Mouse (Mus musculus) heart, adult 8-10 months (tissue): ENCODE results near the gene Siah2. TPM values are rescaled to one million over a fixed set of nuclear protein-coding genes. Genes with fewer than 3 reads are reported as not detected.

Experiments
- DNase-seq: peaks from one replicate; pipeline ENCODE4 v3.0.0; 2022; ENCODE audit warnings: low spot score
- total RNA-seq, 4 experiments: library from RNA; stranded (reverse); gene quantifications; 2 replicates each; pipeline ENCODE4 v1.2.4; 2022

The Siah2 gene
- total RNA-seq, 4 experiments from 2014 or later: 5.3 to 10.6 (median 7.6) TPM

DNA sequence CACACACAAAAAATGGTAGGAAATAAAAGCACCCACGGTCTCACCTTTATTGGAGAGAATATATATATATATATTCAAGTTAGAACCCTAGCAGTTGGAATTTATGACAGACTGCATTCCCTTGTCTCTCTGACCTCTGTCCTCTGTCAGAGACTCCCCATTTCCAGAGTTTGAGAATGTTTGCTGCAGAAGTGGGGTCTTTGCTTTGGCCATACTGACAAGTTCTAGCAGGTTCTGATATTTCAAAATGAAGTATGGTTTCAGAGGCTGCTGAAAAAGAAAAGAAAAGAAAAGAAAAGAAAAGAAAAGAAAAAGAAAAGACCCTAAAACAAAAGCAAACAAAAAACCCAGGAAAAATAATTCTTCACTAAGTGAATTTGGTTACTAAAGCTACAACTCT is 2.8 kb upstream of the Siah2 start:
- DNase-seq: no peak

DNA sequence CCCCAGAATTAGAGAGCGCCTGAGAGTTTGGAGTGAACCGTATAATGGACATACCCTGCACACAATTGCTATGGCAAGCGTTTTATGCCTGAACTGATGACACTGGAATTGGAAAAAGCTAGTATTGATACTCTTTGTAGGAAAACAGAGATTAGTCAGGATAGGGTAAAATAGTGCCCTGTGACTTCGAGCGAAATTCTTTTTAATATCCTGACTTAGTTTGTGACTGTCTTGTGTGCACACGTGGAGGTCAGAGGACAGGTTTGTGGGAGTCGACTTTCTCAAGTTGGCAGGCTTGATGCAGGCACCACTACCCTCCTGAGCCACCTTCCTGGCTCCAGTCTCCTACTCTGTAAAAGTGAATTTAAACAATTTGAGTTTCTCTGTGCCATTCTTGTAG is 1.1 kb upstream of the Siah2 start:
- DNase-seq: no peak

DNA sequence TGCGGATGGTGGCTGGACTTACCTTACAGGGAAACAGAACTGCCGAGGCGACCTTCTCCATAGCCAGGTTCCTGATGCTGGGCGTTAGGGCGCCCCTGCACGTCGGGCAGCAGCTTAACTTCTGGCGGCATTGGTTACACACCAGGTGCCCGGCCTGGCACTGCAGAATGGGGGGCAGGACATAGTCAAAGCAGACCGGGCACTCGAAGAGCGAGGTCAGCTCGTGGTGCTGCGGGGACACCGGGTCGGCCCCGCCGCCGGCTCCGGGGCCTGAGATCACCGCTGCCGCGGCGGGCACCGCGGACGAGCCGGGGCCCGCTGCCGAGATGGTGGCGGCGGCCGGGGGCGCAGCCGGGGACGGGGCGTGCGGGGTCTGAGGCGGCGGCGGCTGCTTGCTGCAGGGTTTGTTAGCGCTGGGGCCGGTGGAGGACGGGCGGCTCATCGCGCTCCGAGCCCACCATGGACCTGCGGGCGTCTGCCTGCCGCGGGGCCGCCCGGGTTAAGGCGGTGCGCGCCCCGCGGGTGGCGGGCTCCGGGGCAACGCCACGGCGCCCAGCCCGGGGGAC is 743 bp downstream of the Siah2 start:
- peak; percentile 39 for DNase-seq

DNA sequence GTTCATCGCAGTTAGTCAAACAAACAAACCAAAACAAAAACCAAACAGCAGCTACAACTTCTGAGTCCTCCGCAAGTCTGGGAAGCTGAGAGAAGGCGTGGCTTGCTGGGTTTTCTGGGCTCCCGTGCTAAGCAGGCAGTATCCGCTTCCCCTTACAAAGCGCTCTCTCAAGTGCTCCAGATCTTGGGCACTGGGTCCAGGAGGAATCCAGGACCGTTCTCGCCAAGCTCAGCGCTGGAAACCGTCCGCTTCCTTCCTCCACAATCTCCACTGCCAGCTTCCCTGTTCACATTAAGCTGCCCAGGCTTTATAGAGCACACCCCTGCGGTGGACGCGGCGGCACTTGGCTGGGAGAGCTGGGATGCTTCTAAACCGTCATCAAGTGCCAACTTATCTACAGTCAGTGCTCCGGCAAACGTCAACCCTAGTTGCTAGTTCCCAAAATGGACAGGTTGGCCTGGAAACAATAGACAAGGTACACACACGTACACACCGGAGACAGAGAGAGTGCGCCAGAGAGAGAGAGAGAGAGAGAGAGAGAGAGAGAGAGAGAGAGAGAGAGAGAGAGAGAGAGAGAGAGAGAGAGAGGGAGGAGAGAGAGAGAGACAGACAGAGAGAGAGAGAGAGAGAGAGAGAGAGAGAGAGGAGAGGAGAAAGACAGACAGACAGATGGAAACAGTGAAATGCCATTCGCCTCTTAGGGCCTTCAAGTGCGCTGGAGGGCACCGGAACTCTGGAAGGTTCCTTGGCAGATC is 1.4 kb downstream of the Siah2 start:
- DNase-seq: peak; percentile 67

DNA sequence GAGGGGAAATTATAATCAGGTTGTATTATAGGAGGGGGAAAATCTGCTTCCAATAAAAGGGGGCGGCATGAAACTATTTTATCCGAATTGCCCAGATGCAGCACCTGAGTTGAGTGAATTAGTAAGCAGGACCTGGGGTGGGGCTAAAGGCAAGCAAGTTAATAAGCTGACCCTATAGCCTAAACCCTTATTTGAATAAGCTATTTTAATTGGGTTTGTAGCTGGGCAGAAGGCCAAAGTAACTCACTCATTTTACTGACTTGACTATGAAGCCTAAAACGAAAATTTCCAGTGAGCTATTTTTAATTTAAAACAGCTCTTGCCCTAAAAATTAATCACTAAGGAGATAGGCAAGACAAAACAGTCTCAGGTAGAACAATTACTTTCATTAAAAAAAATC is 2.5 kb downstream of the Siah2 start:
- DNase-seq: no peak

DNA sequence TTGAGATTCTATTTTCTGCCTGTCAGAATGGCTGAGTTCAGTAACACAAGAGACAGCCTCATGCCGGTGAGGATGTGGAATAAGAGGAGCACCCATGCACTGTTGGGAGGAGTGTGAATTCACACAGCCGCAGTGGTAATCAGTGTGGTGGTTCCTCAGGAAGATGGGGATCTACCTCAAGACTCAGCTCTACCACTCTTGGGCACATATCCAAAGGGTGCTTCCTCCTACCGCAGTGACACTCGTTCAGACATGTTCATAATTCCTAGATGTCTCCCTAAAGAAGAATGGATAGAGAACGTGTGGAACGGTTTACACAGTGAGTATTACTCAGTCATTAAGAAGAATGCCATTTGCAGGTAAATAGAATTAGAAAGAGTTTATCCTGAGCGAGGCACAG is 3.1 kb downstream of the Siah2 start:
- no peak for DNase-seq

DNA sequence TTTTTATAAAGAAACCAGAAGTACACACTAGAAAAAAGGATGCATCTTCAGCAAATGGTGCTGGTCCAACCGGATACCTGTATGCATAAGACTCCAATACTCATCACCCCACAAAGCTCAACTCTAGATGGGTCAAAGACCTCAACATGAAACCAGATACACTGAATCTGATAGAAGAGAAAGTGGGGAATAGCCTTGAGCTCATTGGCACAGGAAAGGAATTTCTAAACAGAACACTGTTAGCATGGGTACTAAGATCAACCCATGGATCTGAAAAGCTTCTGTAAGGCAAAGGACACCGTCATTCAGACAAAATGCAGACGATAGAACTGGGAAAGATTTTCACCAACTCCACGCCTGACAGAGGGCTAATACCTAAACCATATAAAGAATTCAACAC is 3.6 kb downstream of the Siah2 start:
- DNase-seq: no peak

DNA sequence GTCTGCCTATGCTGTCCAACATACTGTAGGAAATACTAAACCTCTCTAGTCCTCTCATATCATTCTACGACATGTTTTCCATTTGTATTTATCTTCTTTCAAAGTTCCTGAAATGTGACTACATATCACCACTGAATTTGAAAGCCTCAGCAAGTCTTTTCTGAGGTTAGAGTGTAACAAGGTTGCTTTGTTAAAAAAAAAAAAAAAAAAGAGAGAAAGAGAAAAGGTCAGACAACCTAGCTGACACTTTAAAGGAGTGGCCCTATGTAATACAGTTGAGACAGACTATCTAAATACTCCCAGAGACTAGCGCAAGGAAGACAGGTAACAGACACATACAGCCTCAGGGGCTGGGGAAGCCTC is 5.3 kb downstream of the Siah2 start:
- DNase-seq: no peak

DNA sequence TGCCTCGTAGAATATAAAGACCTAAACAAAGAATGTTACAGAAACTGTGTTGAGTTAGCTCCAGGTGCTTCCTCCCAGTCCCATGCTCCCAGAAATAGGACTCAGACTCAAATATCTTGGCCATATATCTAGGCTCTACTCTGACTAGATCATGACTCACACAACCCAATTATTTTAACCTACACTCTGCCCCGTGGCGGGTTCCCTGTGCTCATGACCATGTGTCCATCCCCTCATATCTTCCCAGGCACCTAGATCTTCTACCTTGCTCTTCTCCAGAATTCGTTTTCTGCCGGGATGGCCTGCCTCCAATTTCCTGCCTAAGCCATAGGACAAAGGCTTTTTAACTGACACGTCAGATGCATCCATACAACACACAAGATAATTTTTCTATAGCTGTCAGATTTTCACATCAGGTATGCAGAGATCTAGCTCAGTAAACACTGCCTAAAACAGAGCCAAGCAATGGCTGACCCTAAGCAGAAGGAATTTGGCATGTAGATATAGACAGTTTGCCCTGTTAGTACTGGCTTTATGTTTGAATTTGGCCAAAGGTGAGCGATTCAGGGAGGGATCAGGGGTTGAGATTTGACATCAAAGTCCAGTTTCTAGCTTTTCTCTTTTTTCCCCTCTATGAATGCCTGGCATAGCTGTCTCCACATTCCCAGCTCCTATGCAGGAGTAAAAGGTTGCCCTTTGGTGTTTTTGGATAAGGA is 5.8 kb downstream of the Siah2 start:
- no peak for DNase-seq

DNA sequence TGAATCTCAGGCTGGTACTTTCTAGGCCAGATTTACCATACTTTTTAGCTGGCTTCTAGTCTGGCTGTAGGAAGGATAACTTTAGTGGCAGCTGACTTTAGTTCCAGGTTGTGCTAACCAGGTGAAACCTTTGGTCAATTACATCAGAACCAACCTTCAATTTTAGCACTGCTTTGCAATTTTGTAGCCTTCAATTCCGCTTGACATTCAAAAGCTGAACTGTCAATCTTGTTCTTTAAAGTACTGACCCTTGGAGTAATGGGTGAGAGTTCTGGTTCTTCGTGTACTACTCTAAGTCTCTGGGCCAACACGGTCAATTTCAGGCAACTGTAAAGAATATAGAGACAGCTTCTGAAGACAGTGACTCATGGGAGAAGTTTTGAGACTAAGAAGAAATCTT is 6.8 kb downstream of the Siah2 start:
- DNase-seq: no peak

DNA sequence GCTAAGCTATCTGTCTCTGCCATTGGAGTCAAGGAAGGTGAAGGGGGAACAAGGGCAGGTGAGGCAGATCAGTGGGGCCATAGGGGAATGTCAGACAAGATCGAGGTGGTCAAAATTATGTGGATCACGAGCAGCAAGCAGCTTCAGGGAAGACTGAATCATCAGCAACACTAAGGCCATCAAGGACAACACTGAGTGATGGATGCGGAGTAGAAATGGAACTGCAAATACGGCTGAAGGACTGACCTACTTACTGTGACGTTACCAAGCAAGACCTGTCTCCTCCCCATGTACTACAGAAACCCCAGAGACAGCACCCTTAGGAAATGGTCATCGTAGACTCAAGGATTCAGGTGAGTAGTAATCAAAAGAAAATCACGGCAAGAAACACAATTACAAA is 8.9 kb downstream of the Siah2 start:
- DNase-seq: no peak

DNA sequence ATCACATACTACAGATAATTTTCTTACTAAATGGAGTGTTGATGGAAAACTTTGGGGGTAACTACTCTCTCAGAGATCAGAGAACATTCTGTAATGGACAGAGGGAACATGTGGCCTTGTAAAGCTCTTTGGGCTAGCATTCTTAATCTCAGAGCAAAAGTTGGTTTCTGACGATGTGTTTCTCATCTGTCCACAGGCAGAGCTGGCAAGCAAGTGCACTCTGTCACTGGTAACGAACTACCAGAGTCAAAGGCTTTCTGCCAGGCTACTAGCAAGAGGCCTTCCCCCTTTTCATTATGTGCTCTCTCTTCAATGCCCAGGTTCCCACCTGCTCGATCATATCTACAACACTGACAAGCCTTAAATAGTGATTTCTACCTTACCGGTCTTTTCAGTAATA is 9.9 kb downstream of the Siah2 start:
- no peak for DNase-seq

DNA sequence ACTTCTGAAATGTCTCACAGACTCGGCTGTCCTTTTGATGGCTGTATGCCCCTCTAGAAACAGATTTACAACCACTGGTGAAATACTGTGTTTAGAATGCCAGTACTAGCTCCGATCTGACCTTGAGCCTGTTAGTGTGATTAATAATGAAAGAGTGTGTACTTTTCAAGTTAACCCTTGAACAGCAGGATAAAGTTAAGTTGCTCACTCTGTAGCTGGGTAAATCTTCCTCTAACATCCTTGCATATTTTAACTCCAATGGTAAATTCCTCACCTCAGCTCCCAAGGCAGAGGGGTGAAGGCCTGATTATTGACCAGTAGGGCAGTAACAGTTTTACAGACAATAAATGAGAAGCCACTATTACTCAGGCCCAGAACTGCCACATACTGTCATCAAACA is 10.4 kb downstream of the Siah2 start:
- DNase-seq: no peak

DNA sequence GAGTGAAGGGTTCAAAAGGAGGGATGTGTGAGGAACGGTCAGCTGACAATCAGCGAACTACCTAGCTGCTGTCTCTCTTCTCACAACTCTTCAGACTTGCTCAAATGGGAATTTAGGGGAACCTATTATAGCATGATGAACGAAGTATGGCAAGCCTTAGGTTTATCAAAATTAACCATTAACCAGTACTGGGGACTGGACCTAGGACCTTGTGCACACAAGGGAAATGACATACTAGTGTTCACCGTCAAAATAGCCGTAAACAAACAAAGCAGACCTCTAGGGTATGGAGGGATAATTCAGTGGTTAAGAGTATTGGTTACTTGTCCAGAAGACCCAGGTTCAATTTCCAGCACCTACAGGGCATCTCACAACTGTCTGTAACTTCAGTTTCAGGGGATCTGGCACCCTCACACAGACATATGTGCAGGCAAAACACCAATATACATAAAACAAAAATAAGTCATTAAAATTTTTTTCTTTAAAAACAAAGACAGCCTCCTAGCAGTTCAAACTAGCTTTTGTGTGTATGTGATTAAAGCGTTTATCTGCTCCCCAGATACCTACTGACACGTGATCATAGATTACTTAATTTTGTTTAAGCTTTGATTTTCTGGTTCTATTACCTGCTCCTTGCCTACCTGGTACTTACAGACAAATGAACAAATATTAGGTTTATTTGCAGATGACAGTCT is 11.1 kb downstream of the Siah2 start:
- DNase-seq: no peak

DNA sequence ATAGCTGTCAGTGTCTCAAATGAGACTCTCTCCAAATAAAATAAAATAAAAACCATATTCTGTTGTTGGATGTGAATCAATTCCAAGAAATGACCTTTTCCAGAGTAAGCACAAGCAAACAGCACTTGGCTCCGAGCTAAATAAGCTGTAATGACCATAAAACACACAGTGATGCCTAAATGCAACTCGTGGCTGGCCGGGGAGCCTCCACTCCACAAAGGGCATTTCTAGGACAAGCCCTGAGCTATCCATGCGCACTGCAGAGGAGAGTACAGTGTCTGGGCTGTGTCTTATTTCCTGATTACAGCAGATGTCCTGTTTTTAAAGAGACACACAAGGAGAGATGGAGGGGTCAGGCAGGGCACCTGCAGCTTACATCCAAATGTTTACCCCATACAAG is 12.2 kb downstream of the Siah2 start:
- no peak for DNase-seq

DNA sequence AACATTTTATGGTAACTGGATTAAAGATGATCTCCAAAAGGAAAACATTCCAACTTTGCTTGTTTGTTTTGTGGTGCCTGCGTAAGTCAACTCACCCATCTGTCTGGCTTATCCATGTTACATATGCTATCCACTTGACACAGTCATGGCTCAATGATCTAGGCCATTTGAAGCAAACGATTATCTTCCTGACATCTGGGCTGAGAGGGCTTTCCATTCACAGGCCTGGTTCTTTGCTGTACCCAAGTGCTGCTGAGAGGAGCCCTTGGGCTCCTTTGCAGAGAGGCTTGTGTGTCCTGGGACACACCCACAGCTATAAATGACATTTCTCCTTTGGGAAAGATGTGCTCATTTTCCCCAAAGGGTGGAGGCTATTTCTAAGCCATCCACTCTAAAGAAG is 13.3 kb downstream of the Siah2 start:
- DNase-seq: no peak

DNA sequence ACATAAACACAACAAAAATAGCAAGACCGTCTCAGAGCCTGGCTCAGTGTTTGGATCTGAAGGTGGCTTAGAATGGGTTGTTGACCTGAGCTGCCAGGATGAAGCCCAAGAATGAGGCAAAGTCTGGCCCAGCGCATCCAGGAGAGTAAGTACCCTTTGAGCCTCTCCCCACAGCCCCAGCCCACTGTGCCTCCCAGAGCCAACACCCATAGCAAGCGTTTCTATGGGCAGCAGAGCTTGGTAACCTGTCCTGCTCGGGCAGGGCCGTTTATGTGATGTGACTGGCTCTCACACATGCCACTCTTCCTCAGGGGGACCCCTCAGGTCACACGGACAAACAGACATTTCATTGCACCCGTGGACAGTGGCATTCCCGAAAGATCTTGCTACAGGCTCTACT is 13.8 kb downstream of the Siah2 start:
- no peak for DNase-seq

DNA sequence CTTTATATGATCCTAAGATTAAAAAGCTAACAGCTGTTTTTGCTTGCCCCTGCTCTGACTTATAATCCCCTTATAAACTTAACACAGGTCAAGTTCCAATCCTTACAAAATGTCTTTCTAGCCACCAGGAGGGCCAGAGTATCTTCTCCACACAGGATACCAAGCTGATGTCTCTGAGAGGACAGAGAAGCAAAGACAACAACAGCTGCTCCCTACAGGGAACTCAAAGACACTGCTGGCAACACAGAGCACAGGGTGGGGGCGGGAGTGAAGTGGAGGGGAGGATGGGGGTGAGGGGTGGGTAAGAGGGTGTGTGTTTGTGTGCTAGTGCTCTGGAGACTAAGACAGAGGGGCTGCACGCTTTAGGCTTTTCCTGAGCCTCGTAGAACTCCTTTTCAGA is 14.6 kb downstream of the Siah2 start:
- no peak for DNase-seq

DNA sequence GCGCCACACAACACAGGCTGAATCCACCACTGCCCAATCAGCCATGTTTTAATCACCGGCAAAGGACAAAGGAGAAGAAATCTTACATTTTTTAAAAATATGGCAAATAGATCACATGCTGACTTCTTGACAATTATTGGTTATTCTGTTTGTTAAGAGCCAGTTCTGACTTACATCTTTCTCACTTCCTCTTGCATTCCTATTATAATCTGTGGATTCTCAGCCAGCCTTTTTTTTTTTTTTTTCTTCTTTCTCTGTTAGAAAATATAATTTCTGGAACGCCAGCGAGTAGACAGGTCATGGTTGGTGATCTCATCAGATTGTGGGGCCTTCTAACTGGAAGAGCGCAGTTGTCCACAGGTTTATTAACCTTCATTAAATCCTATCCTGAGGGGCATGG is 18.9 kb downstream of the Siah2 start:
- no peak for DNase-seq

DNA sequence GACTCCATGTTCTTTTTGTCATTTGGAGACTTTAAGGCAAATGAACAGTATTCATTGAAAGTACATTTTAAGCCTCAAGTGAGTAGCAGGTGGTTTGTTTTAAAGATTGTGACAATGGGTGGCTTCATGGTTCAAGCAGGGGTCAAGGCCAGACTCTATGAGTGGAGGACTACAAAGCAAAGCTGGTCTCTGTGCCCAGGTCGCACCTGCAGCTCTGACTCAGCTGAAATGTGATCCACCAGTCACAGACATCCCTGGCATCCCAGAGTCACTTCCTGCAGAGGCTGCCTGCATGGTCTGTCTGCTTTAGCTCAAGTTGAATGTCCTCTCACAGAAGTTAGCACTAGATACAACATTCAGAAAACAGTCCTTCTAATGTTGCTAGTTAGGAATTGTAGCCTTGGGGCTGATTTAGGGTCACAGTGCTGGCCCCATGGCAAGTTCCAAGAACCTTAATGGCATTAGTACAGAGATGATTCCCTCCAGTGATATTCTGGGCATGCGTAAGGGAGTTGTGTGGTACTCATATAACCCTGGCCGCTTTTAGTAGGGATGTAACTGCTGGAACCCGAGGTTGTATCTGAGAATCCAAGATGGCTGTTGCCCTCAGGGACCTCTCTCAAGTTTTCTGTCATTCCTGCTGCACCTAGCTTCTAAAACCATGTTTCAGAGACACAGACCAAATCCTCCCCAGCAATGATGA is 19.6 kb downstream of the Siah2 start:
- DNase-seq: no peak

DNA sequence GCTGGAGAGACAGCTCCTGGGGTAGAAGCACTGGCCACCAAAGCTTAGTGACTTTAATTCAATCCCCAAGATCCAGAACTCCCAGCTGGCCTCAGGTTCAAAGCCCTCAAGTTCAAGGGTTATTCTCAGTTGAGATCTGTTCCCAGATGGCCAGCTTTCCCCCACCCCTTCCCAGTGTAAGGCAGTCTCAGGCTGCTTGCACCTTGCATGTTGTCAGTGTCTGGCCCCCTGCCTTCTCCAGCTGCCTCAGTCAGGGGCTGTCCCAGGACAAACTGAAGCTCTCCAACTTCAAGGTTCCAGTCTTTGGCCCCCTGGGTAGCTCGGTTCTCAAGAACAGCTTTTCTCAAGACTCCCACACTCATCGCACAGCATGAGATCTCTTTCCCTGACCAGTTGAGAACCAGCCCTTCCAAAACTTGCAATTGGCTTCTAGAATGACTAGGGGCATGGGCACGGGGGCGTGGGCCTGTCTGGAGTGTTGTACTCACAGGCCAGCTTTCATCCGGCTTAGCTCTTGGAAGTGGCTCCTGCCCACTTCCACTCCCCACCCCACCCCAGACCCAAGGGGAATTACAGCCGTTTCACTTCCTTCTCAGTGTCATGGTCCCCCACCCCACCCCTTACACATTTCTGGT is 20.5 kb downstream of the Siah2 start:
- no peak for DNase-seq

DNA sequence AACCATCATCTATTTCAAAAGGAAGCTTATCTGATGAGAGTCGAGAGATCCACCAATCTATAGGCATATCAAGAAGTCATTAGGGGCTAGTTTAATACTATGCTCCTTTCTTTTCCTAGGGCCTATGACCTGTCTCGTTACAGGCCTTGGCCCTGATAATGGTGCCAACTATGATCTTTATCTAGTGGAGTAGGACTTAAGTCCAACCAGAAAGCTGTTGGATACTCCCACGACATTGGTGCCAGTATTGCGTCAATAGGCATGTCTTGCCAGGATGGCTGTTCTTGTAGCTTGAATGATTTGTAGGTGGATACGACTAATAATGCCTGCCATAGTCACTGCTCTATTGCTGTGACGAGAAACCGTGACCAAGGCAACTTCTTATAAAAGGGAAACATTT is 28.2 kb downstream of the Siah2 start:
- DNase-seq: no peak
